Mouse (Mus musculus): ENCODE measurements around the gene Faah. TPM values are rescaled to one million over a fixed set of nuclear protein-coding genes. Genes with fewer than 3 reads are reported as not detected.
A peak's percentile ranks its signal among the peaks of the same experiment; 100 is the strongest.

Faah gene
- total RNA-seq, 2 experiments from 2014 or later, result 0.84 TPM; not detected in 1

DNA sequence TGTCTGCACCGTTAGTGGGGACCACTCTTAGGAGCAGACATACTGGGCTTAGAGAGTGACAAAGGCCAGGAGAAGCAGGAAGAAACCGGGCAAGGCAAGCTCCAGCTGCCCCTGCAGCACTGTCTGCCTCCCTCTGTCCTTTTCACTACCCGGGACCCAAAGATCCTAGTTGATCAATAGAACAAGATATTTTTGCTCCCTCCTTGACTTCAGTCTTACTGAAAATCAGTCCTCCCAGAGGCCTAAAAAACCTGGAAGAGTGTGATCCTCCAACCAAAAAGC is 62.3 kb downstream of the Faah start:
- no peak for ATAC-seq (replicated peaks; ENCODE audit: low FRiP score, poor library complexity, severe bottlenecking)

DNA sequence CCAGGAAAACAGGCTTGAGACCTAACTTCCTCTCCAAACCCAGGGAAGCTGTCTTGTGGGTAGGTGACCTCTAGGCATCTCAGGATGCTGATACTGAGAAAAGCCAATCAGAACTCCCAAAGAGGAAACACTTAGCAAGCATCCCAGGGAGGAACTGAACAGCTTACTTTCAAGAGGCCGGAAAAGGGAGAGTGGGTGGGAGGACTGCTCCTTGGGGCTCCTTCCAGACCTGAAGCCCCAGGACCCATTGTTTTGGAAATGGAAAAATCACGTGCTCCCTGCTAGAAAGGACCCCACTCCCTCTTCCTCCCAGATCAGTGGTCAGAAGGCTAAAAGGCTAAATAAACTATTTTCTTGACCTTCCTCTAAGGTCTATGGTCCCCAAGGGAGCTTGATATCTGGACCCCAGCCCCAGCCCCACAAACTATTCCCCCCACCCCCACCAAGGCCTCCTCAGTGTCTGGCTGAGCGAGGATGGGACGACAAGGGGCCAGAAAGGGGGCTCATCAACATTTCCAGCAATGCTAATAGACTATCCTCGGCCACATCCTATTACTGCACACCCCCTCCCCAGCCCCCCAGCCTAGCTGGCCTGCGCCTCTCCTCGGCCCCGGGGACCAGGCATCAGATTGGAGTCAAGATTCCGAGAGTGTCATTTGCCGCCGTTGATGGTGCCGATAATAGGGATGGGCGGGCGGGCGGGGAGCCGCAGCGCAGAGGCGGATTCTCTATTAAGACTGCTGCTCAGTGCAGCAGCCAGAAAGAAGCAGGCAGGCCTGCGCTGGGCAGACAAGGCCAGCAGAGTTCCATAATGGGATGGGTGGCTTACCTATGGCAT is 62.9 kb downstream of the Faah start:
- ATAC-seq (replicated peaks; ENCODE audit: low FRiP score, poor library complexity, severe bottlenecking), result no peak

DNA sequence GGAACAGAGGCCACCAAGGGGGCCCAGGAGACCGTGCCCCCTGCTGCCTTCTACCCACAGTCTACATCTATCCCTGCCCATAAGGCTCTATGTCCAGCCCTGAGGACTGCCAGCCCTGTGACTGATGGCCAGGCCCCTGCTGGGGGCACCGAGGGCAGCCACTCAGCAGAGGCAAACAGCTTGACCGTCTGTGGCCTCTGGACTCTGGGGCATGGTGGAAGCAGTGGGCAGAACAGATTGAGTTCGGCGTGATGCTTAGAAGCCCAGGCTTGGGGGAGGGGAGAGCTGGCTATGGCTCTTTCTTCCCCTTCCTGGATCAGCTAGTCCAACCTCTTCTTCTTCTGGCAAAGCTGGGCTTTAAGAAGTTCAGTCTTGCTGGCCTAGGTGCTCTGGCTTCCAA is 64.2 kb downstream of the Faah start:
- no peak for ATAC-seq (replicated peaks; ENCODE audit: low FRiP score, poor library complexity, severe bottlenecking)

DNA sequence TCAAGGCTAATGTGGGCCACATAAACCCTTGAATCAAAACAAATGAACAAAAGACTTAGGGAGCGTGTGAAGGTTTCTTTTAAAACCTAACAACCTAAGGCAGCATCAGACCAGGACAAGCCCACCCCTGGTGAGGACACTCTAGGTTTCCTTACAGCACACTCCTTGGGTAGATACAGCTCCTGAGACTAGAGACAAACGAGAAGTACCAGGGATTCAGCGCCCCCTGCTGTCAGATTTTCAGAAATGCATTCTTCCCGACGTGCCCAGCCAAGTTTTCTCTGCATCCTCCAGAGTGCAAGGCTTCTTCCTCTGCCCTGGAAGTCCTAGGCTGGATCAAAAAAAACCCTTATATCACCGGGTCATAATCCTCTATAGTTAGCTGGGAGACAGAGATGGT is 65.0 kb downstream of the Faah start:
- peak; percentile 66 for ATAC-seq (replicated peaks; ENCODE audit: low FRiP score, poor library complexity, severe bottlenecking)

DNA sequence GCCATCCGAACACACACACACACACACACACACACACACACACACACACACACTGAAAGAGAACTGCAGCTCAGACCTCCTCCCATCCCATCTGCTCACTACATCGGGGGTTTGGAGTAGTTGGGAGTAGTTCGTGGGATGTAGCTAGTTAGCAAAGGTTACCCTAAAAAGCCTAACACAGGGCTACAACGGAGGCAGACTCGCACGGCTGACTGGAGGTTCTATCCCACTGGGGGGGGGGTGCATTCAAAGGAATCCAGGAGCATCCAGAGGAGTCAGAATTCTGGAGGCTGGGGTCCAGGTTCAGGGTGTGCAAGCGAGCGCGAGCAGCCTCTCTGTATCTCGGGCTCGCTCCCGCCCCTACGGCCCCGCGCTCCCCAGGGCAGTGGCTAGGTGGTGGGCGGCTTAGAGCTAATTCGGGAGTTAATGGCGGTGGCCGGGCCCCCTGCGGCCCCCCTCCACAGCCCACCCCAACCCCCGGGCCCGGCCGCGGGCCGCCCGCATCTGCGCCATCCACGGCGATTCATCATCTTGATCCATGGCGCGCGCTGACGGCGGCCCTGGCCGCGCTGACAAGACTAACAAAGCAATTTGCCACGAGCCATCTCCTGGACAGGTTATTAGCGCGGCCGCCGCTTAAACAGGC is 73.9 kb downstream of the Faah start:
- ATAC-seq (replicated peaks; ENCODE audit: low FRiP score, poor library complexity, severe bottlenecking), result no peak

DNA sequence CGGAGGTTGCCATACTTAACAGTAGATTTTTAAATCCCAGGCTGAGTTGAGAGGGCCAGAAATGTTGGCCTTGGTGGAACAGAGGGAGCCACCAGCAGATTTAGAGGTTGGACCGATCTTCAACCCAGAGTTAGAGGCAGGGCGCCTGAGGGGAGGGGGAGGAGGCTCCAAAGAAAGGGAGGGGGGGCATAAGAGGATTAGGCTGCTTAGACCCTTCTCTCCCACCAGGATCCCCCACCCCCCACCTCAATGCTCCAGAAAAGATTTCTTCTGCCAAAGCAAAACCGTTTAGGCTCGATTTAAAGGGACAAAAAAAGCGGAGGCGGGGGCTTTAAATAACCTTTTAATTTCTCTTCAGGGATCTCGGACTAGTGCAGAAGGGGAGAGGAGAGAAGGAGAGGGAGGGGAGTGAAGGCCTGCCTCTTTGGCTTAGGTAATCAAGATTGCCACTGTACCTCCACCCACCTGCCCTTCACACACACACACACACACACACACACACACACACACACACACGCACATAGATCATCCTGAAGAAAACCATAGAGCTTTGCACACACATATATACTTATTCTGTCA is 76.4 kb downstream of the Faah start:
- ATAC-seq (replicated peaks; ENCODE audit: low FRiP score, poor library complexity, severe bottlenecking), result no peak

DNA sequence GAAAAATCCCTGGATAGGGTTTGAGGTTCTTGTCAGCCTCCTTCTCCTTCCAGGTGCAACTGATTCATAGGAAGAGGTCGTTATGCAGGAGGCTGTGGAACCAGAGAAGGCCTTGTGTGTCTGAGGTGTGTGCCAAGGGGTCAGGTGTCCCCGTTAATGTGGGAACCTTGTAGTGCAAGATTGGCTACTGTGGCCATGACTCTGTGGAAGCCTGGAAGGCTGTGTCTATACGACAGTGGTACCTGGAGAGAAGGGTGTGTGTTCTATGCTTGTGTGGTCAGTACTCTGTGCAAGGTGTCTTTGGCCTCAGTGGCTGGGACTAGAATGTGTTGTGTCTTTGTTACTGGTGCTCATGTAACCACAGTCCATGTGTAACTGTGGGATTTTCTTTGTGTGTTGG is 77.0 kb downstream of the Faah start:
- no peak for ATAC-seq (replicated peaks; ENCODE audit: low FRiP score, poor library complexity, severe bottlenecking)

DNA sequence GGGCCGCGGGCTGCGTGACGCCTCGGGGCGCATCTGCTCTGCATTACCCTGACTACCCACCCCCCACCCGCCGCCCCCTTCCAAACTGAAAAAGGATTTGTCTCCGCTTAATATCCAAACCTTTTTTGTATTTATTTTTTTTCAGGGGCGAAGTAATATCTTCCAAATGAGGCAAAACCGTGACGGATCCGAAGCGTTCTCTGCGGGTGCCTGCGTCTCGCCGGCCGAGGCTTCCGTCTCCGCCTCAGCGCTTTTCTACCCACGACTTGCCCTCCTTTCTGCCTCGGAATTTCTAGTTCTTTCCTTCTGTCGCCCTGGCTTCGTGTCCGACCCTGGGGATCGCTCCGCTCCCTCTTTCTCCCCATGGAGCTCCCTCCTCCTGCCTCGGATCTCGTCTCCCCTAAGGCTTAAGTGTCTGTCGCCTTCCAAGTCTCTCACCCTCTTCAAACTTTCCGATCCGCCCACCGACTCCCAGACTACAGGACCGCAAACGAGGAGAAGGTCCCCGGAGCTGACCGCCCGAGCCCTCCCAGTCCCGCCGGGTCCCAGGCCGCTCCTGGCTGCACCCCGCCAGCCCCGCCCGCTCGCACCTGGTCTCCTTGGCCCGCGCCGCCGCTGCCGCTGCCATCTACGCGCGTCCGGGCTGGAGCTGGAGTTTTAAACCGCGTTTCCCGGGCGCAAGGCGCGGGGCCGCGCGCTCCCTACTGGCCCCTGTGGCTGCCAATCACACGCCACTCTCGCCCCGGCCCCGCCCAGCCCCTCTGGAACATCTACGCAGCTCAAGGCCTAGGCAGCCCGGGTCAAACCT is 78.2 kb downstream of the Faah start, which contains the start of gene Dmbx1:
Gene Dmbx1, minus strand, starts transcription at position 632 of the 808 bp plus-strand sequence.
- no peak for ATAC-seq (replicated peaks; ENCODE audit: low FRiP score, poor library complexity, severe bottlenecking)

DNA sequence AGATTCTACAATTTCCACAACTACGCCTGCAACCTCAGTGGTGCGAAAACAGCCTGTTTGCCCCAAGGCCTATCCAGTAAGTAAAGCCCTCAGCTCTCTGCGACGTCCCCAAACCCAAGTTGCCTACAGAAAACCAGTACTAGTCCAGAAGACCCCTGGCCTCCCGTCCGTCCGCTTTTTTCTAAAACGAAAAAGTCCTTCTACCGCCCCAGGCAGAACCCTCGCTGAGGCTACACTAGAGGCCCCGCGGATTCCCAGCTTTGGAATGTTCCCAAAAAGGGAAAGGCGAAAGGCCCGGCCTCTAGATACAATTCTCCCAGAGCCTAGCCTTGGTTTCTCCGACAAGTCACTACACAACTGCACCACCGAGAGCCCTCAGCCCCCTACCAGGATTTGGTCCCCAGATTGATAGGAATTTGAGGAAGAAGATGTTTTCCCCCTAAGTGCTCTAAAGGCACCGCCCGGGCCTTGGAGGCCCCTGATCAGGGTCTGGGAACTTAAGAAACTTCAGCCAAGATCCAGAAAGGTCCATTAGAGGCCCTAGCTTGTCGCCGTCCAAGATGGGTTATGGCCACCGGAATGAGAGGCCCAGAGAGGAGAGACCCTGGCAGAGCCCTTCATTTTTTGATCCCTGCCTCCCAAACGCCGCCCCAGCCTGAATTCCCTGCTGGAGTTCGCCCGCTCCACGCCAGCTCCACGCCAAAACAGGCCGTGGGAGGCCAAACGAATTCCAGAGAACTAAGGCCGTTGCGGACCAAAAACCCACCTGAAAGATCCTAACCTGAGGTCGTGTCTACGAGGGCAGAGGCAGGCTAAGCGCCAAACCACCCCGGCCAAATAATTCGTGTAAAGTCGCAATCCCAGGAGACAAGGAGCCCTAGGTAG is 79.2 kb downstream of the Faah start:
- ATAC-seq (replicated peaks; ENCODE audit: low FRiP score, poor library complexity, severe bottlenecking), result no peak

DNA sequence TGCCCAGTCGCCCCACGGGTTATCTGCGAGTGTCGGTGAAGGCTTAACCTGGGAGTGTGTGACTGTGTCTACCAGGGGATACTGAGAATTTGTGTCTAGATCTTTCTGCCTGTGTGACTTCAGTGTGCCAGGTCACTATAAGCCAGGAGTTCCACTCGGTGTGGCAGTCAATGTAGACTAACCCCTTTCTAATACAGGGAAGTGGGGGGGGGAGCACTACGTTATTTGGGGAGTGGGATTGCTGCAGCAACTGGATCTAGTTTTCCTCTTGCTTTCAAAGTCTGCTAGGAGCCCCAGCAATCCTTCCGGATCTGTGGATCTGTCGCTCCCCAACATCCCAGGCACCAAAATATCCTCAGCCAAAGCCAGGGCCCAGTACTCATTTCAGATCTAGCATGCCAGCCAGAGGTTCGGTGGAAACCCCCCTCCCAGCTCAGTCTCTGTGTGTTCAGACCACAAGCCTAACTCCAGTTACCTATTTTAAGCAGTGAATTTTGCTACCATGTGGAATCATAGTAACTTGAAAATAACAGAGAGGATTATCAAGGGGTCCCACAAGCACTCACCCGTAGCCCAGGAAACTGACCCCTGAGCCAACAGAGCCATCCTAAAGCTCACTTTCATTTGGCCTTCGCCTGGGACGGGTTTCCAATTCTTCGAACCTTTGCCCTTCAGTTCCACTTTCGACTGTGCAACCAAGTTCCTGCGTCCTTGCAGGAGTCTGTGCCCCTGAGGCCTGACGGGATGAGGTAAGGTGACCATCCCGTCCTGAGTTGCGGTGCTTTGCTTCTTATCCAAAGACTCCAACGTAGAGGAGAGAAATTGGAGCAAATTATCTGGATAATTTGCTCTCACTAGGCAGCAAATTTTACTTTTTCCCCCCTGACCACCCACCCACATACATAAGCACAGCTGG is 80.4 kb downstream of the Faah start:
- no peak for ATAC-seq (replicated peaks; ENCODE audit: low FRiP score, poor library complexity, severe bottlenecking)

DNA sequence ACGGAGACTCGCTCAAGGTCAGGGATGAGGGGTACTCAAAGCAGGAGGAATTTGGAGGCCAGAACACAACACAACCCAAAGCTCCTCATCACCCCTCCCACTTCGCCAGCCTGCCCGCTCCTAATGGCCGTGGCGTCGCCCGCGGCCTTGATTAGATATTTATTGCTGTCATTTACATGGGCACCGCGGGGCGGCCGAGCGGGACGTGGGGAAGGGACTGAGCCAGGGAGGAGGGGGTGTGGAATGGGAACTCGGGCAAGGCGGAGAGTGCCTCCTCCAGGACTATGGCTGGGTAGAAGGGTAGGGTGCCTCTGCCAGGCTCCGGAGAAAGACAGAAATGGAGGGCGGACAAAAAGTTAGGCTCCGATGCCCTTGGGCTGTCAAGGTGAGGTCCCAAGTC is 81.1 kb downstream of the Faah start:
- no peak for ATAC-seq (replicated peaks; ENCODE audit: low FRiP score, poor library complexity, severe bottlenecking)

DNA sequence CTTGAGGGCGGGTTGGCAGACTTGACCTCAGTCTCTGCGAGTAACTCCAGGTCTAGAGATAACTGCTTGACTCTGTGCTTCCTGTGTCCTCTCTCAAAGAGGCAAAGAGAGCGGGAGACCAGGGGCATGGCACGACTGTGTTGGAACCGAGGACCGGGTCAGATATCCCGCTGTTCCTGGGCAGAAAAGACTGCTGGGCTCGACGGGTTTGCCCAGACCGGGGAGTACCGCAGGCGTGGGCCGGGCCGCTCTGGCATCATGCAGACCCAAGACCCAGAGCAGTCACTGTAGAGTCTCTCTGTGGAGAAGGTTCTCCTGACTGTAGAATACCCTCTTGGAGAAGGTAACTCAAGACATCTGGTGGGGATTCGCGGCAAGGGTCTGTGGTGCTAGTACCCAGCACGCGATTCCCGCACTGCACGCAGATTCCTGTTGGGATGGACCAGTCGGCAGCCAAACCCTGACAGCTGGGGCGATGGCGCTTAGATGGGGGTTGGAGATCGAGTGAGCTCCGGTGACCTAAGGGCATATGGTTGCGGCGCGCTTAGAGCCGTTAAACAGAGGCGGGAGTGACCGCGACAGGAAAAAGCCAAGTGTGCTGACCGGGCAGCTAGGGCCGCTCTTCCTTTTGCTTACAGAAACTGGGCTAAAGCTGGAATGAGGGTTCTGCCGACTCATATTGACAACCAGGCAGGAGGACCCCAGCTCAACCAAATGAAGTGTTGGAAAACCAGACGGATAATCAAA is 81.7 kb downstream of the Faah start:
- no peak for ATAC-seq (replicated peaks; ENCODE audit: low FRiP score, poor library complexity, severe bottlenecking)

DNA sequence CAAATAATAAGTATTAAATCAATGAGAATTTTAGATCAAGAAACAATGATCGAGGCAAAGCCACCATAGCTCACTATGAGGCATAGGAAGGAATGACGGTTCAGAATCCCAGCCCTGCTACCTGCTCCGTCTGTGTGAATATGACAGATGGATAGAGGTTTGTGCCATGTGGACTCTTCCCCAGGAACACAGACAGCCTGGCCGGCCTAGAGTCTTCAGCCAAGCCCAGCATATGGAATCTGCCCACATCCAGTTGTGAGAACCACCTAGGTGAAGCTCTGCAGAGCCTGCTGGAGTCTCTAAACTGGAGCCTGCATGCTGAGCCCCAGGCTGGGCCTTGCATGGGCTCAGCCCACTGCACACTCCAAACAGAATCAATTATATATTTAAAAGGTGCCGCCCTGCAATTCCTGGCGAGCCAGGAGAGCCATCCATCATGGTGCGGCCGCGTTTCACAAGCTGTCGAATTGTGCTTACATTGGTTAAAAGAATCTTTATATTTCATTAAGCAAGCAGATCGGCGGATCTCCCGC is 86.1 kb downstream of the Faah start:
- ATAC-seq (replicated peaks; ENCODE audit: low FRiP score, poor library complexity, severe bottlenecking), result no peak

DNA sequence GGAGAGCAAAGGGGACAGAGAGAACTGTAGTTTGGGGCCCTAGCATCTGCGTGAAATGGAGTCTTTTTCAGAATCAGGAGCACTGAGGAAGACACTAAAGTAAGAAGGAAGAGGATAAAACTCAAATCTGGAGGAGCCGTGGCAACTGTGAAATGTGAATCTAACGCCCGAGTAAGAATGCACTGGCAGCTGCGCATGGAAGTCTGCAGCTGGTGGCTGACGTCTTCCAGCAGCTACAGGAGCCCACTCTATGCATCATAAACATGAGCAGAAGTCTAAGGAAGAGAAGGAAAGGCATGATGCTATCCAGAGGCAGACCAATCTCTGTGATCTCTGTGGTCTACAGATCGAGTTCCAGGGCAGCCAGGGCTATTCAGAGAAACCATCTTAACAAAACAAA is 90.1 kb downstream of the Faah start:
- no peak for ATAC-seq (replicated peaks; ENCODE audit: low FRiP score, poor library complexity, severe bottlenecking)

DNA sequence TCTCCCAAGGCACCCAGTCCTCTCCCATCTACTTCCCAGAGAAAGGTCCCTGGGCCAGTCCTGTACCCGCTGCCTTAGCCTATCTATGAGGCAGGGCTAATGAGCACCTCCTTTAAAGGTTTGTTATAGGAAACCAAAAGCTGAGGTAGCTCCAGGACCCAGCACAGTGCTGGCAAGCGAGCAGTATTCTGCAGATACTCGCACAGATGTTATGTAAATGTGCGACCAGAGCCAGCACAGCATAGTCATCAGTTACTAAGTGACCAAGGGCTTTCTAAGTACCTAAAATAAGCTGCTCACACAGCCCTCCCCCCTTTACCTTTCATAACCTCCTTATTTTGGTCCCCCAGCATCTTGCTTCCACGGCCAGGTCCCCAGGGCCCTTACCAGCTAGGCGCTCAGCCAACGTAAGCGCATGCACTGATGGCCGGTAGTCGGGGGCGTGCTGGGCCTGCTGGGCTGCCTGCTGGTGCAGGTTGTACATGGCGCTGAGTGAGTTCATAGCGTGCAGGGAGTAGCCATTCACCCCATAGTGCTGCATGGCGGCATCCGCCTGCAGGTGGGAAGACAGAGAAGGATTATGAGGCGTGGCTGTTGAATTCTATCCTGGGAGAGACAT is 94.4 kb downstream of the Faah start:
- ATAC-seq (replicated peaks; ENCODE audit: low FRiP score, poor library complexity, severe bottlenecking), result no peak

DNA sequence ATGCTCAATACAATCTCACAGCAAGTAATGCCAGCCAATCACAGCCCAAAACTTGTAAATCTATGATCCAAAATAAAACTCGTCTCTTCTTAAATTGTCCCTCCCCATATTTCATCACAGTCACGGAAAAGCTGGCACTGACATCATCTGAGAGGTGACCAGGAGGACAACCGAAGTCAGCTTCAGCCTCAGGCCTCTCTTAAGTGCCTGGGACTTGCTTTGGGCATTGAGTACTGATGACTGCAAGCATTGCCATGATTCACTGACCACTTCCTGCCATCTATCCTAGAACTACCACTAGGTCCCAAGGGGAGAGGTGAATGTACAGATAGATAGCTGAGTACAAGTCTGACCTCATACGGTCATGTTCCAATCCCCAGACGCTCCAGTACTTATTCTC is 95.0 kb downstream of the Faah start:
- no peak for ATAC-seq (replicated peaks; ENCODE audit: low FRiP score, poor library complexity, severe bottlenecking)

DNA sequence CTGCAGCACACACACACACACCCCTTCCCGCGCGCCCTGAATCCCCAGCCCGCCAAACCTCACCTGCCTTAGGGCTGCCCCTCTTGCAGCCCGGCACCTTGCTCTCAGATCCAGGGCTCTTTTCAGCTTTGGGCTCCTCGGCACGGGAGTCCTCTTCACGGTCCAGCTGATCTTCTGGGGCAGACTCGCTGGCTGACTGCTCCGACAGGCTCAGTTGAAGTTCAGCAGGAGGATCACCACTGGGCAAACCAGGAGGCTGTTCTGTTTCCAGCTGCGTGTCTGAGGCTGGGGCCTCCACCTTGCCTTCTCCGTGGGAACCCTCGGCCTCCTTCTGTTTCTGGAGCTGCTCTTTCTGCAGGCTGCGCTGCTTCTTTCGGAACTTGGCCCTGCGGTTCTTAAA is 97.8 kb downstream of the Faah start:
- ATAC-seq (replicated peaks; ENCODE audit: low FRiP score, poor library complexity, severe bottlenecking), result no peak

Measured in erythroid progenitor cell, adult 5-6 weeks (primary cell).